Mouse (Mus musculus): ENCODE measurements at regions not wholly inside any gene's neighbourhood (a gene's known extent, or its start where the extent isn't known, plus 50 kb on each side); places are given as distances from the start of the nearest gene placed in this dataset.
"Not testable (repeated sequence)": the region's sequence is repeated elsewhere in the genome, so short reads cannot be mapped to it uniquely, and the experiment has no call there.

DNA sequence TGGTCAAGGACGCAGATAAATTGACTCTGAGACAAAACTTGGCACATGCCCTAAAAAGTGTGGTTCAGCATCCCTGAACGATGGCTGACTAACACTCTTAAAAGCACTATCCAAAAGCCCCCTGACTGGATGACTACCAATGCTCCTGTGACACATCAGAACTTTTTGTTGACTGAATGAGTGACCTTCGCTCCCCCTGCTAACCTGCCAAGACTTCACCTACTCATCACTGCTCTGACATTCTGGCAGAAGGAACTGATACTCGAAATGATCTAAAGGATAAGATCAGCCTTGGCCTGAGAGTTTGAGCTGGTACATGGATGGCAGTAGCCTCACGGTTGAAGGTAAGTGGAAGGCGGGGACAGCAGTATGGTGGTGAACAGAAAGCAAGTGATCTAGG is 62.4 kb upstream of the Tgm3 start:
- TF ChIP-seq CTCF (conservative IDR thresholded peaks at IDR 0.05; ENCODE audit: insufficient read depth, insufficient read length, low read depth, low read length); POLR2A (IDR thresholded peaks at IDR 0.05; ENCODE audit: low read depth, low read length): not testable (repeated sequence)

Data from kidney, adult 2 months (tissue).